Mouse (Mus musculus) layer of hippocampus, adult 9-11 months (tissue): ENCODE data around the gene Il23a.
"Not testable (repeated sequence)": the region's sequence is repeated elsewhere in the genome, so short reads cannot be mapped to it uniquely, and the experiment has no call there.

Experiments
- DNase-seq: peaks from one replicate; pipeline ENCODE4 v3.0.0; 2022

Gene Il23a

DNA sequence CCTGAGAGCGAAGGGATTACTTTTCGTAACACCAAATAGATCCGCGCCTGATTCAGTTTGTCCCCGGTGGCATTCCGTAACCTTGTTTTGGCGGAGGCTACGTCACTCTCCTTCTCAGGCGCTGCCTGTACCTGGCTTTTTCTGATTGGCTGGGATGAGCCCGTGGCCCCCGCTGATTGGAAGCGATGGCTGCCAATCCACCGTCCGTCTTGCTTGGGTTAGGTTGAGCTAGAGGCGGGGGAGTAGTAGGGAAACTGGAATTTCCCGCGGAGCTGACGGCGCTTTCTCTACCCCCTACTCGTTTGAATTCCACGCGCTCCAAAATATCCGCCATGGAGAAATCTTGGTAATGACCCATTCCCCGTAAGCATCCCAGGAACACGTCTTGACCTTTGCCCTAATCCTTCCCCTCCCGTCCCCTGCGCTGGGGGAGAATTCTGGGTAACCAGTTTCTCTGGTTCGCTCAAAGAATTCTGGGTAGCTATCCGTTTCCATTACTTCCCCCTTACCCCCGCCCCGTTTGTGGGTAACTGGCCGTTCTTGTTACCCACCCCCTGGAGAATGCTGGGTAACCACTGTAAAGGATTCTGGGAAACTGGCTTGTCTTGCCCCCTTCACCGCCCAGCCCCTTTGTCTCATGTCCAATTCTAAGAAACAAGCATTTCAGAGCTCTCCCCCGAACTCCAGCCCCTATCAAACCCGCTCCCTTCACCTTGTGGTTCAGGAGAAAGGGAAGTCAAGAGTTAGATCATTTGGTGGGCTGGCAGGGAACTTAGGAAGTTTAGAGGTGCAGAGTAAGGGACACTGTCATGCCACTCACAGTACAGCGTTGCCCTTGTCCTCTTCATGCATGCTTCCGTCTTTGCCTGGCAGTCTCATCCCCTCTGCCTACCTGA lies 4.8 kb upstream of the Il23a start, which contains the start of gene Pan2:
Pan2 (plus strand) TSS at position 210 of the 896 bp plus-strand sequence.
- DNase-seq = peak; percentile 100

DNA sequence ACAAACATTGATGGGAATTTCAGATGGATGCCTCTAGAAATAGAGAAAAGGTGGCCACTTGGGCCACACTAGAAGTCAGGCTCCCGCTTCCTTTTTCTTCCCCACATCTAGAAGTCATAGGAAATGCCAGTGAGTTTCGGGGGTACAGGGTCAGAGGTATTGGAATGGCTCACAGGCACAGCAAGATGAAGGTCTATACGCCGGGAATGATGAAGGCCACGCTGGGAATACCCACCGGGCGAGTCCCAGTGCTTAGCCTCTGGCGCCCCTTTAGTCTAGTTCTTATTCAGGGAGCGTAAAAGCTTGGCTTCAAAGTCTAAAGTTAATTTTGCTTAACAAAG lies 4.2 kb upstream of the Il23a start:
- DNase-seq = no peak

DNA sequence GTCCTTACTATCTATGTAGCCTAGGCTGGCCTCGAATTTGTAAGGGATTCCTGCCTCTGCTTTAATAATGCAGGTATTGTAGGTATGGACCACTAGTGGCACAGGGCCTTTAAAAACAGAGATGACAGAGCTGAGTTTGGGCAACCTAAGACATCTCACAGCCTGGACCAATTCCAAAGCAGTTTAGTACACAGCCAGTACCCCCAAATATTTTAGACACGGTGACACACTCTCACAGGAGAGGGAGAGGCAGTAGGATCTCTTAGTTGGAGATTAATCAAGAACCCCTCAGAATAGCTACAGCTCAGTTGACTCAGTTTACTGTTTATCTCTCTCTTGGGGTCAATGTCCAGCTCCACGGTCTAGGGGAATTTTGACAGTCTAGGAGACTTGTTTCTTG lies 3.8 kb upstream of the Il23a start:
- no peak for DNase-seq

DNA sequence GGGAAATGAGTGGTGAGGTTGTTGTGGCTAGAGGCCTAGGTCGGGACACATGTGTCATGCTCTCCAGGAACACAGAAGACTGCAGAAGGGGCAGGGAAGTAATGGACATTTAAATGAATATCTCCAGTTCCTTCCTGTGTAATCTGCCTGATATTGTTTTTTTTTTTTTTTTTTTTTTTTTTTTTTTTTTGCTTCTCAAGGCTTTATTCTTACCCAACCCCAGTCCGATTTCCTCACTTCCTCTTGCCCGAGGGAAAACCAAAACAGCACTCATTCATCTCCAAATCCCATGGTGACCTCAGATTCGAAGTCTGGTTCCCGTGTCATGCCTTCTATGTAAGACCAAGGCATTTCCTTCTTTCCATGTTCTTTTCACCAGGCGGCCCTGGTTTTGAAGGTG lies 309 bp downstream of the Il23a start:
- no peak for DNase-seq

DNA sequence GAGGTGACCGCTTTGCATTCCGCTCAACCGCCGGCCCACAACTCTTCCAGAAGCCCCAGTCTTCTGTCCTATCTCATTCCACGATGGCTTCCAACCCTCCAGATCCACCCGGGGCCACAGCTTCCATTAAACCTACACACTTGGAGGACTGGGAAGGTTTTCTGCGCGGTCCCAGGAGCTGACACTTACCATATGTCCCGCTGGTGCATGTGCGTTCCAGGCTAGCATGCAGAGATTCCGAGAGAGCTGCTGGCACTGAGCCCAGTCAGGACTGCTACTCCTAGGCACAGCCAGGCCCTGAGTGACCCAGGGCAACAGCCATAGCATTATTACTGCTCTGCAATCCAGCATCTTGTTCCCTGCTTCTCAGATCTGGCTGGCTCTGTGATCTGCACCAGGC lies 930 bp downstream of the Il23a start:
- no peak for DNase-seq

DNA sequence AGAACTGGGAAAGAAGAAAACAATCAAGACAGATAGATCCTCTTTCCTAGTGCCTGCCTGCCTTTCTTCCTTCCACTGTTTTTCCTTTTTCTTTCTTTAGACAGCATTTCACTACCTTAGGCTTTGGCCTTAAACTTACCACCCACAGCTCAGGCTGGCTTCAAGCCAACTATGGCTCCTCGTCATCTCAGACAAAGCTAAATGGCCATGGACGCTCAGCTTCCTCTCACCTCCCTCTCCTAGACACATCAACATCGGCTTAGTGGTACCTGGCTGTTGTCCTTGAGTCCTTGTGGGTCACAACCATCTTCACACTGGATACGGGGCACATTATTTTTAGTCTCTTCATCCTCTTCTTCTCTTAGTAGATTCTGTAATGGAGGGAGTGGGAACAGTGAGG lies 1.3 kb downstream of the Il23a start:
- DNase-seq = no peak

DNA sequence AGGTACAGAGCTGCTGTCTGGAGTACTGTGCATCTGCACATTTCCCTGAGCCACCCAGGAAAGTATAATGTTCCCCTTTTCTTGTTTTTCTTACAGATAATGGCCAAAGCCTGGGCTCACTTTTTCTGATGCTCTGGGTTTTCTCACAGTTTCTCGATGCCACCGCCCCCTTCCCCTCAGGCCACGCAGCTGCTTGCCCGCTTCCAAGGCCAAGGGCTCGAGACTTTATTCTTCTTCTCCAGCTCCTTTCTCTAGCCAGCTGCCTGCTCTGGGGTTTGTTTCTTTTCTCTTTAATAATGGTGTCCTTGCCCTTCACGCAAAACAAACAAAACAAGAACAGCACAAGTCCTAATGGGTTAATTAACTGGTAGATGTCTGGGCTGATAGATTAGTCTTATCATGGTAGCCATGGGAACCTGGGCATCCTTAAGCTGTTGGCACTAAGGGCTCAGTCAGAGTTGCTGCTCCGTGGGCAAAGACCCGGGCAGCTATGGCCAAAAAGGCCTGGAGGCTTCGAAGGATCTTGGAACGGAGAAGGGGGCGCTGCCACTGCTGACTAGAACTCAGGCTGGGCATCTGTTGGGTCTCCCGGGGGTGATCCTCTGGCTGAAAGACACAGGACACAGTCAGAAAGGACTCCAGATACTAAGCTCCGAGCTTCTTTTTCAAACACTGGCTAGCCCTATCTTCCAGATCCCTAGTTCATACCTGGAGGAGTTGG lies 2.0 kb downstream of the Il23a start:
- DNase-seq = no peak

DNA sequence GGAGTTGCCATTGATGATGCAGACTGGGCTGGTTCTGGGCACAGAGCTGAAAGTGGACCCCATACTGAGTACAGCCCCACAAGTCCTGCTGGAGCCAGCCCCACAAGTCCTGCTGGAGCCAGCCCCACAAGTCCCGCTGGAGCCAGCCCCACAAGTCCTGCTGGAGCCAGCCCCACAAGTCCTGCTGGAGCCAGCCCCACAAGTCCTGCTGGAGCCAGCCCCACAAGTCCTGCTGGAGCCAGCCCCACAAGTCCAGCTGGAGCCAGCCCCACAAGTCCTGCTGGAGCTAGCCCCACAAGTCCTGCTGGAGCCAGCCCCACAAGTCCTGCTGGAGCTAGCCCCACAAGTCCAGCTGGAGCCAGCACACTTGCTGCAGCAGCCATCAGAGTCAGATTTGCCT lies 8.0 kb downstream of the Il23a start:
- not testable (repeated sequence) for DNase-seq

DNA sequence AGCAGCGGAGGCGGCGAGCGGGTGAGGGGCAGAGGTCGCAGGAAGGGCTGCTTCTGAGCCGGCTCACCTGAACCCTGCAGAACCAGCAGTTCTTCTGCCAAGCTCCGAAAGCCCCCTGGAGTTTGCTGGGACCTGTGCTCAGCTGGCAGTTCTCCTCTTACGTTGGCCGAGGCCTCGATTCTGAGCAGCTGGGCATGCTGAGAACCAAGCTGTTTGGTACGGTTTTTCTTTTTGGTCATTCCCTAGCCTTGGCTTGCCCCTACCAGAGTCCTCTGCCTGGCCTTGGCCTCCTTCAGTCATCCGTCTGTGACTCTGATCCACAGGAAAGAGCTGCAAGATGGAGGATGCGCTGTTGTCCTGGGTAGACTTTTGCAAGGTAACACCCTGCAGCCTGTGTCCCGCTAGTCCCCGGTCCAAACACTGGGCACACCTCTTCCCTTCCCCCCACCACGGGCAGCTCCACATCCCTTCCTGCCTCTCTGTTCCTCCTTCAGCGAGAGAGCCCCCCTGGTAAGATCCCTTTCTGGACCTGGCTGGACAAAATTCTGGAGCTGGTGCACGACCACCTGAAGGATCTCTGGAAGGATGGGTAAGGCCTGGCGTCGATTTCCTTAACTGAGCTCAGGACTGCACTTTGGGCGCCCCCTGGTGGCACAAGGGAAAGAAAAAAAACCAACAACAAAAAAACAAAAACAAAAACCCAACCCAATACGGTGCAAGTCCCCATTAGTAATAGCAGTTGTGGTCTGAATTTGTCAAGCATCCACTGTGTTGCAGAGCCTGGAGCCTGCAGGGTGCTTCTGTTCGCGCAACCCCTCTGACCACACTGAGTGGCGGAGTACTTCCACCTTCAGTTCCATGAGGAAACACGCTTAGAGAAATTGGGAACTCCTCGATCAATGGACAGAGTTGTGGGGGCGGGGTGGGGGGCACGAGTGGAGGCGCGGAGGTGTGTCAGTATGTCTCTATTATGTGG lies 14.7 kb downstream of the Il23a start:
- DNase-seq = no peak

DNA sequence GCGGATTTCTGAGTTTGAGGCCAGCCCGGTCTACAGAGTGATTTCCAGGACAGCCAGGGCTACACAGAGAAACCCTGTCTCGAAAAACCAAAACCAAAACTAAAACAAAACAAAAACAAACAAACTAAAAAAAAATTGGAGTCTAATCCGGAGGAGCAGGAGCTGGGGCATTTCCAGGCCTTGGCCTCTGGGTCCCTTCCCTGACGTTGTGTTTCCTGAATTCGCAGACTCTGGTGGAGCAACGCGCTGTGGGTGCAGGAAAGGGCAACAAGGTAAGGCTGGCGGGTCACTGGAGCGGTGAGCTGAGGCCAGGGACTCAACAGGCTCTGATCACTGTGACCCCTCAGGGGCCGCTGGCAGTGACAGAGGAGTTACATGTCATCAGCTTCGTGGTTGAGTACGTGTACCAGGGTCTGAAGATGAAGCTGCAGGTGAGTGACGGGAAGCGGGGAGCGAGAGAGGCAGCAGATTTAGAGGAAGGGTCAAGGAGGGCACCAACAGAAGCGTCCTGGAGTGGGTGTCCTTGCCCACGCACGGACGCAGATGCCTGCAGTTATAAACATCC lies 15.6 kb downstream of the Il23a start:
- no peak for DNase-seq

DNA sequence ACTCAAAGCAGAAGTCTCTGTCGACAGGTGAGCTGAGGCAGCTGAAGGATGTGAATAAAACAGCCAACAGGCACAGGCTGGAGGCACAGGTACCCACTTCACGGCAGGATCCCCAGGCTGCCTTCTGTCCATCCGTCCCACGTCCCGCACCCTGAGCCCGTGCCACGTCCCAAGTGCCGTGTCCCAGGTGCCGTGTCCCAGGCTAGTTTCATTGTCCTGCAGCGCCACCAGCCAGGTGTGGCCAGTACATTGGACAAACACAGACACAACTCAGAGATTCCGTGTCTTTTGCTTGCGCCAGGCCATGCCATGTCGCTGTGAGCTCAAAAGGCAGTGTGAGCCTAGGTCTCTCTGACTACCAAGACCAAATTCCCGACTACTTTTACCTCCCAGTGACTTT lies 16.9 kb downstream of the Il23a start:
- DNase-seq = no peak

DNA sequence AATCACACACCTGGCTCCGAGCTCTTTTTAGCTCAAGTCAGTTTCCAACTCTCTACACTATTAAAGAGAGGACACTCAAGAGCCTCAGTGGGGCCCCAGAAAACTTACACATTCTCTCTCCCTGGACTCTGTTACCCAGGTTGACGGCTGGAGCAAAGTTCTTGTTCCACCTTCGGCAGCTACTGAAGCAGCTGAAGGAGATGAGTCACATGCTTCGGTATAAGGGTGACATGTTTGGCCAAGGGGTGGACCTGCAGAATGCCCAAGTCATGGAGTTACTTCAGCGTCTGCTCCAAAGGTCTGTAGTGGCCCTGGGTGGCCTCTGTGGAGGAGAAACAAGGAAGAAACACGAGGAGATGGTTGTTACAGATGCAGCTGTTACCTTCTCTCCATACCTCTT lies 17.6 kb downstream of the Il23a start:
- no peak for DNase-seq

DNA sequence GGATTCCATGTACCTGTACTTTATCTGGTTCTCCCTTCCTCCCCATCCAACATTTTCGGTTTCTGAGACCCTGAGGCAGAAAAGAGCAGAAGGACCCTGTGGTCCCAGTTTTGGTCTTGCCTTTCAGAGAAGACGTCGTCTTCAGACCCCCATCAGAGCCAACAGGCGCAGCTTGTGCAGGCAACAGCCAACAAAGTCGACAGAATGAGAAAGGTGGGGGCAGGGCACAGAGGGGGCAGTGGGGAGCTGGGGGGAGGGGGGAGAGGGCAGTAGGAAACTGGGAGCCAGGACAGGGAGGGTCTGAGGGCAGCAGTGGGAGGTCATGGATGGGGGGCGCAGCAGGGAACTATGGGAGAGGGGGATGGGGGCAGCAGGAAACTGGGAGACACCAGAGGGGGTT lies 20.4 kb downstream of the Il23a start:
- DNase-seq = no peak

DNA sequence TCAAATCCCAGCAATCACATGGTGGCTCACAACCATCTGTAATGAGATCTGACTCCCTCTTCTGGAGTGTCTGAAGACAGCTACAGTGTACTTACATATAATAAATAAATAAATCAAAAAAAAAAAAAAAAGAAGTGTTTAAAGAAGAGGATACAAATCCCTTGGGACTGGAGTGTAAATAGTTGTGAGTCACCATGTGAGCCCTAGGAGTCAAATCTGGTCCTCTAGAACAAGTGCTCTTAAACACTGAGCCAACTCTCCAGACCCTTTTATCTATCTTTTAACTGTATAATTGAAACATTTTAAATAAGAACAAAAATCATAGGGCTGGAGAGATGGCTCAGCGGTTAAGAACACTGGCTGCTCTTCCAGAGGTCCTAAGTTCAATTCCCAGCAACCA lies 23.2 kb downstream of the Il23a start:
- not testable (repeated sequence) for DNase-seq

DNA sequence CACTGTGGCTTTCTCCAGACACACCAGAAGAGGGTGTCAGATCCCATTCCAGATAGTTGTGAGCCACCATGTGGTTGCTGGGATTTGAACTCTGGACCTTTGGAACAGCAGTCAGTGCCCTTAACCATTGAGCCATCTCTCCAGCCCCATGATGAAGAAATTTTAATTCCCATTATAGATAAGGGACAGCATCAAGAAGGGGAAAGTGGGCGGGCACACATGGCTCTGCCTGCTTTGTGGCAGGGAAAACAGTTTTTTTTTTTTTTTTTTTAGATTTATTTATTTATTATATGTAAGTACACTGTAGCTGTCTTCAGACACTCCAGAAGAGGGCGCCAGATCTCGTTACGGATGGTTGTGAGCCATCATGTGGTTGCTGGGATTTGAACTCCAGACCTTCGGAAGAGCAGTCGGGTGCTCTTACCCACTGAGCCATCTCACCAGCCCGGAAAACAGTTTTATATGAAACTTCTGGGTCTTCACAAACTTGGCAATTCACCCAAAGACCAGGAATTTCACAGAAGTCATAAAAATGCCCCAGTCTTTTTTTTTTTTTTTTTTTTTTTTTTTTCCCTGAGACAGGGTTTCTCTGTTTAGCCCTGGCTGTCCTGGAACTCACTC lies 25.6 kb downstream of the Il23a start:
- DNase-seq = not testable (repeated sequence)

DNA sequence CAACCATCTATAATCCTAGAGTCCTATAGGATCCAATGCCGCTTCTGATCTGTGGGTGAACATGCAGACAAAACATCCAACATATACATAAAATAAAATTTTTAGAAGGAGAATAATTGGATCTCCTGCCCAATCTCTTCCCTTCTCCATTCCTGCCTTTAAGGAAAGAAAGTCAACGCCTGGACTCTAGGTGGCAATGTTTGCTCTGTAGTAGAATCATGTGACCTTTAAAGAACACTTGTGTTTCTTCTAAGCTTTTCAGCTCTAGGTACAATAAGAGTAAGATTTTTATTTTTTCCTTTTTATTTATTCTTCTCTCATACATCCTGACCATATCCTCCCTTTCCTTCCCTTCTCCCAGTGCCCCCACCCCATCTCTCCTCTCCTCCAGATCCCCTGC lies 26.7 kb downstream of the Il23a start:
- no peak for DNase-seq

DNA sequence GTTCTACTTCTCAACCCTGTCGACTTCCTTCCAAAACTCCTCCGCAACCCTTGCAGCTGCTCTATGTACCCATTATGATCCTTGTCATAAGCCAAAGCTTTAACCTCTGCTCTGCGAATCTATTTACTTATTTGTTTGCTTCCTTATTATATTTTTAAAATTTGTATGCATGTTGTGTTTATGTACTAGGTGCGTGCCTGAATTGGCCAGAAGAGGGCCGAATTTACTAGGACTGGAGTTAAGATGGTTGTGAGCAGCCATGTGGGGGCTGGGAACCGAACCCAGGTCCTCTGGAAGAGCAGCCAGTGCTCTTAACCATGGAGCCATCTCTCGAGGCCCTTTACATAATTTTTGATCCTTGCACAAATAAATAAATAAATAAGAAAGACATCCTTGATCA lies 27.7 kb downstream of the Il23a start:
- DNase-seq = no peak

DNA sequence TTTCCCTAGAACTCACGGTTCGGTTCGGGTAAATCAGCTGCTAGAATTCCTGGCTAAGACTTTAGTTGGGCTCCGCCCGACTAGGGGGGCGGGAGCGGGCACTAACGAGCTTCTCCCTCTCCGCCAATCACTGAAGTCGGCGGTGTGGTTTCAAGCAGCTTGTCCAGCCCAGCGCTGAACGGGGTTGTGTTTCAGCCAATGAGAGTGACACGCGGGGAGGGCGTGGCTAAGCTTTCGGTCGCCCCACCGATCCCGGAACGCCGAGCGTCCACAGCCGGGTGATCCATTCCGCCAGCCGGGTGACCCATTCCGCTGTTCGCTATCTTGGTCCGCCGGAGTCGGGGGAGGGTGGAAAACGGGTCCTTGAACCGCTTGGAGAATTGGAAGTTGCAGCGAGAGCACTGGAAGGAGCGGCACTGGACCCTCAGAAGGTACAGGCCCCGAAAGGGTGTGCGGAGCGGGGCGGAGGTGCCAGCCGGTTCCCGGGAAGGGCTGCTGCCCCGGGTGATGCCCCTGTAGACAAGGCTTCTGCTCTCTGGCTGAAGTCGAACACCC lies 28.2 kb downstream of the Il23a start, which contains the start of gene Stat2:
Stat2 (plus strand) TSS at position 273 of the 555 bp plus-strand sequence.
- DNase-seq = peak; percentile 98

DNA sequence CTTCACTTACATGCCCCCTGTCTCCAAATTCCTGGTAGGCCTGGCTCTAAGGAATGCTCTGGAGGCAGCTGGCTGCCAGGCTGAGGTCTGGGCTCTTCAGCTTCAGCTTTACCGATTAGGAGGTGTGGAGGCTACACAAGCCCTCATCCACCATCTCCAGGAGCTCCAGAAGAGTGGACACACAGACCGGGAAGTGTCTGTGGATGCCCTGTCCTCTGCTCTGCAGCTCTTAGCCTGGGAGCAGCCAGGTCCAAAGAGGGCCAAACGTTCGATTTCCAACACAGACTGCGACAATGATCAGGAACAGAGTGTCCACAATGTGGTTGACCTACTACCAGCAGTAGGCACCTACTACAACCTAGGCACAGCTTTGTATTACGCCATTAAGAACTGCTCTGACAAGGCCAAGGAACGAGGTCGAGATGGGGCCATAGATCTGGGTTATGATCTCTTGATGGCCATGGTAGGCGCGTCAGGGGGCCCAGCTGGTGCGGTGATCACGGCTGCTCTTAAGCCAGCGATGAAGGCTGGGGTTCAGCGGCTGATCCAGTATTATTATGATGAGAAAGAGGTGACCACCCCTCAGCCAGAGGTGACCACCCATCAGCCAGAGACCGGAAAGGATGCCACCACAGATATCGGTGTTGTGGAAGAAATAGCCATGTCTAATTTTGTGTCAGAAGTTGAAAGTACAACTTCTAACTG lies 29.2 kb downstream of the Il23a start:
- no peak for DNase-seq

DNA sequence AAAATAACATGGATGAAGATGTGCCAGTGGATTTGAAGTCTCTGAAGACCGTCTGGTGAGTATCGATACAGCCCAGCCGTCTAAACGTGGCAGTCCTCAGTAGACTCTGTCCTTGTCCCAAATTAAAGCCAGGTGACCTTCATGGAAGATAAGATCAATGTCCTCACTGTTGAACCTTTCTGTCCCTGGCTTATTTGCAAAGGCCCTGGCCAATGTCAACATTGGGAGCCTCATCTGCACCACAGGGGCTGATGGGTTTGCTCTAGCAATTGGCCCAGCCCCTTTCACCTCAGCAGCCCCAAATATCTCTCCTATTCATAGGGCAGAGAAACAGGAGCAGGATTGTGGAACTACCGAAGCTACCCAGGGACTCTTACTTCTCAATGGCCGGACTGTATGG lies 30.2 kb downstream of the Il23a start, which contains the start of gene Apof:
Apof (plus strand) TSS at position 301 of the 400 bp plus-strand sequence.
- DNase-seq = no peak
